Mouse (Mus musculus) spleen, adult 2 months (tissue): ENCODE data around the gene Aspg.

ENCODE experiments used
- CTCF ChIP-seq: fragments of 200-500 bp; IDR thresholded peaks from 2 replicates; pipeline ENCODE4 v1.5.1; 2011; ENCODE audit warnings: mild to moderate bottlenecking, inconsistent platforms; ENCODE audit not compliant: insufficient read depth, insufficient read length, insufficient replicate concordance; ENCODE audit errors: extremely low read depth
- POLR2A ChIP-seq: fragments of 200-500 bp; IDR thresholded peaks from 2 replicates; pipeline ENCODE4 v1.6.1; 2011; ENCODE audit warnings: low read depth, low read length, inconsistent platforms

GRCm38 (mm10) chr12:112094261-112094880, 12.1 kb upstream of the Aspg start:
- TF ChIP-seq CTCF (no peak), POLR2A (no peak)
